Mouse (Mus musculus) ovary, postnatal 36 days (tissue): ENCODE data around the gene Gin1.
"Not testable (repeated sequence)": the region's sequence is repeated elsewhere in the genome, so short reads cannot be mapped to it uniquely, and the experiment has no call there.

Experiments used
- DNase-seq: peaks from one replicate; pipeline ENCODE4 v3.0.0; 2022; ENCODE audit warnings: low spot score, mixed read lengths

Gin1 gene

GRCm38 (mm10) chr1:97769904-97770753 is at the start of gene Gin1, which contains the start of gene Ppip5k2:
Gene Gin1 (plus strand): TSS chr1:97770172.
Gene Ppip5k2 (minus strand): TSS chr1:97770411.
- DNase-seq = peak; percentile 93

GRCm38 (mm10) chr1:97726730-97727129 is 43.2 kb upstream of the Gin1 start:
- DNase-seq = no peak

- DNase-seq = no peak
Measured at GRCm38 (mm10) chr1:97729339-97729738, 40.6 kb upstream of the Gin1 start.

- no peak for DNase-seq
Measured at GRCm38 (mm10) chr1:97743063-97743462, 26.9 kb upstream of the Gin1 start.

- DNase-seq = no peak
Measured at GRCm38 (mm10) chr1:97745712-97746111, 24.3 kb upstream of the Gin1 start.

GRCm38 (mm10) chr1:97746261-97746660 is 23.7 kb upstream of the Gin1 start:
- DNase-seq = no peak

GRCm38 (mm10) chr1:97748163-97748562 is 21.8 kb upstream of the Gin1 start:
- DNase-seq = no peak

- no peak for DNase-seq
Measured at GRCm38 (mm10) chr1:97753216-97753615, 16.8 kb upstream of the Gin1 start.

- DNase-seq = no peak
Measured at GRCm38 (mm10) chr1:97754392-97754791, 15.6 kb upstream of the Gin1 start.

GRCm38 (mm10) chr1:97759841-97760240 is 10.1 kb upstream of the Gin1 start:
- DNase-seq = no peak

GRCm38 (mm10) chr1:97760598-97760997 is 9.4 kb upstream of the Gin1 start:
- no peak for DNase-seq

GRCm38 (mm10) chr1:97761477-97761876 is 8.5 kb upstream of the Gin1 start:
- no peak for DNase-seq

GRCm38 (mm10) chr1:97765712-97766111 is 4.3 kb upstream of the Gin1 start:
- not testable (repeated sequence) for DNase-seq

- DNase-seq = no peak
Measured at GRCm38 (mm10) chr1:97768089-97768488, 1.9 kb upstream of the Gin1 start.

GRCm38 (mm10) chr1:97768906-97769293 is 1.1 kb upstream of the Gin1 start:
- DNase-seq = no peak

- no peak for DNase-seq
Measured at GRCm38 (mm10) chr1:97769294-97769903, 573 bp upstream of the Gin1 start.

GRCm38 (mm10) chr1:97771118-97771517 is 1.1 kb downstream of the Gin1 start:
- no peak for DNase-seq

- no peak for DNase-seq
Measured at GRCm38 (mm10) chr1:97771727-97772126, 1.8 kb downstream of the Gin1 start.

- no peak for DNase-seq
Measured at GRCm38 (mm10) chr1:97773362-97773761, 3.4 kb downstream of the Gin1 start.

- DNase-seq = no peak
Measured at GRCm38 (mm10) chr1:97773973-97774372, 4.0 kb downstream of the Gin1 start.

- no peak for DNase-seq
Measured at GRCm38 (mm10) chr1:97781674-97782073, 11.7 kb downstream of the Gin1 start.

GRCm38 (mm10) chr1:97784928-97785327 is 15.0 kb downstream of the Gin1 start:
- DNase-seq = no peak

- no peak for DNase-seq
Measured at GRCm38 (mm10) chr1:97785685-97786393, 15.9 kb downstream of the Gin1 start.
